Mouse (Mus musculus) midbrain, embryonic 12.5 days (tissue): ENCODE measurements around the gene Exoc6. TPM values are rescaled to one million over a fixed set of nuclear protein-coding genes. Genes with fewer than 3 reads are reported as not detected.

Source experiments
- ATAC-seq: fragments of 200-750 bp; cut with Nextera tagmentation; 2 replicates; pipeline ENCODE4 v1.8.0; 2017; ENCODE audit warnings: low read depth, moderate TSS enrichment, moderate library complexity; ENCODE audit not compliant: low FRiP score
- H3K27ac ChIP-seq: fragments of 300-500 bp; sonication (generic); replicated peaks from 2 replicates; pipeline ENCODE4 v1.5.1; 2016; ENCODE audit warnings: mild to moderate bottlenecking
- H3K27me3 ChIP-seq: fragments of 300-500 bp; sonication (generic); 2 replicates; pipeline ENCODE4 v1.6.1; 2016; ENCODE audit warnings: mild to moderate bottlenecking
- H3K36me3 ChIP-seq: fragments of 300-500 bp; sonication (generic); 2 replicates; pipeline ENCODE4 v1.6.1; 2016
- H3K4me1 ChIP-seq: fragments of 300-500 bp; sonication (generic); 2 replicates; pipeline ENCODE4 v1.6.1; 2016
- H3K4me2 ChIP-seq: fragments of 300-500 bp; sonication (generic); replicated peaks from 2 replicates; pipeline ENCODE4 v1.6.1; 2016; ENCODE audit warnings: mild to moderate bottlenecking, moderate library complexity
- H3K4me3 ChIP-seq: fragments of 300-500 bp; sonication (generic); 2 replicates; pipeline ENCODE4 v1.5.1; 2016; ENCODE audit warnings: mild to moderate bottlenecking
- H3K9ac ChIP-seq: fragments of 300-500 bp; sonication (generic); replicated peaks from 2 replicates; pipeline ENCODE4 v1.6.1; 2016; ENCODE audit warnings: mild to moderate bottlenecking, moderate library complexity
- H3K9me3 ChIP-seq: fragments of 300-500 bp; sonication (generic); 2 replicates; pipeline ENCODE4 v1.6.1; 2016; ENCODE audit warnings: mild to moderate bottlenecking
- WGBS: fragments of 180-500 bp; shearing (Covaris S2); methylation state at CpG from one replicate; pipeline ENCODE4 v1.1.7; 2016; 5-methylcytosine and 5-hydroxymethylcytosine counted together
- polyA plus RNA-seq: library from polyadenylated mRNA; unstranded; fragments of >200 nt; fragmentation: Nextera tagmentation; extraction: Ambion mirVana; gene quantifications from 2 replicates; pipeline ENCODE4 v1.2.1, GENCODE M21; 2016

Gene Exoc6
- polyA plus RNA-seq, 1 experiment from 2014 or later, result 8.7 TPM

GRCm38 (mm10) chr19:37601968-37602848 is 52.0 kb downstream of the Exoc6 start:
- no peaks in the 10 kb centered on the region for H3K27me3 ChIP-seq
- H3K4me2 ChIP-seq, result peak overlapping the region; percentile 36
- H3K36me3 ChIP-seq, result no peaks in the 10 kb centered on the region
- H3K4me3 ChIP-seq, result no peak overlapping the region
- peaks cover 3% of the 10 kb centered on the region; the same call in 1 of the 2 replicates for H3K4me1 ChIP-seq
- 40% methylated on average over 22 of the region's 22 CpGs for WGBS
- no peak overlapping the region for H3K27ac ChIP-seq
- H3K9ac ChIP-seq, result no peak overlapping the region
- no peaks in the 10 kb centered on the region for H3K9me3 ChIP-seq
- ATAC-seq, result no peak; the same call in 1 of the 2 replicates

- no peaks in the 10 kb centered on the region for H3K36me3 ChIP-seq
- no peak overlapping the region for H3K4me2 ChIP-seq
- no peak overlapping the region for H3K4me3 ChIP-seq
- ATAC-seq, result no peak
- H3K4me1 ChIP-seq, result no peaks in the 10 kb centered on the region
- WGBS, result 64% methylated on average over 7 of the region's 7 CpGs
- no peaks in the 10 kb centered on the region for H3K9me3 ChIP-seq
- H3K27me3 ChIP-seq, result no peaks in the 10 kb centered on the region
- H3K27ac ChIP-seq, result no peak overlapping the region
- no peak overlapping the region for H3K9ac ChIP-seq
These were observed 59.8 kb downstream of the Exoc6 start for GRCm38 (mm10) chr19:37609991-37610390.

- no peak for ATAC-seq
- no peak overlapping the region for H3K27ac ChIP-seq
- no peak overlapping the region for H3K4me2 ChIP-seq
- H3K36me3 ChIP-seq, result no peaks in the 10 kb centered on the region
- H3K4me1 ChIP-seq, result no peaks in the 10 kb centered on the region
- no peaks in the 10 kb centered on the region for H3K27me3 ChIP-seq
- H3K9ac ChIP-seq, result no peak overlapping the region
- H3K4me3 ChIP-seq, result no peak overlapping the region
- H3K9me3 ChIP-seq, result no peaks in the 10 kb centered on the region
- 88% methylated on average over 7 of the region's 7 CpGs for WGBS
These were observed 62.7 kb downstream of the Exoc6 start for GRCm38 (mm10) chr19:37612893-37613292.

- no peak for ATAC-seq
- Histone ChIP-seq H3K9me3 (no peaks in the 10 kb centered on the region), H3K27me3 (no peaks in the 10 kb centered on the region), H3K4me3 (no peak overlapping the region), H3K9ac (no peak overlapping the region), H3K36me3 (no peaks in the 10 kb centered on the region), H3K4me1 (no peaks in the 10 kb centered on the region), H3K27ac (no peak overlapping the region), H3K4me2 (no peak overlapping the region)
- WGBS, result 65% methylated on average over 4 of the region's 4 CpGs
These were observed 64.9 kb downstream of the Exoc6 start for GRCm38 (mm10) chr19:37615039-37615630.

- peaks cover 7% of the 10 kb centered on the region; the same call in 1 of the 2 replicates for H3K27me3 ChIP-seq
- ATAC-seq, result no peak
- no peaks in the 10 kb centered on the region for H3K36me3 ChIP-seq
- H3K4me3 ChIP-seq, result no peak overlapping the region
- H3K9ac ChIP-seq, result no peak overlapping the region
- no peak overlapping the region for H3K27ac ChIP-seq
- H3K4me2 ChIP-seq, result no peak overlapping the region
- peaks cover 5% of the 10 kb centered on the region; the same call in 1 of the 2 replicates for H3K4me1 ChIP-seq
- H3K9me3 ChIP-seq, result no peaks in the 10 kb centered on the region
- 41% methylated on average over 2 of the region's 2 CpGs for WGBS
These were observed 97.8 kb downstream of the Exoc6 start for GRCm38 (mm10) chr19:37647994-37648393.

- Histone ChIP-seq H3K27me3 (peaks cover 20% of the 10 kb centered on the region), H3K9ac (no peak overlapping the region), H3K27ac (no peak overlapping the region), H3K4me3 (no peak overlapping the region), H3K4me2 (no peak overlapping the region), H3K4me1 (peaks cover 11% of the 10 kb centered on the region; the same call in 1 of the 2 replicates), H3K9me3 (no peaks in the 10 kb centered on the region), H3K36me3 (no peaks in the 10 kb centered on the region)
- WGBS, result 73% methylated on average over 2 of the region's 2 CpGs
- no peak for ATAC-seq
These were observed 100.3 kb downstream of the Exoc6 start for GRCm38 (mm10) chr19:37650526-37650925.

GRCm38 (mm10) chr19:37654012-37654411 is 103.8 kb downstream of the Exoc6 start:
- H3K4me1 ChIP-seq, result peaks cover 18% of the 10 kb centered on the region
- H3K9me3 ChIP-seq, result no peaks in the 10 kb centered on the region
- 7% methylated on average over 5 of the region's 5 CpGs for WGBS
- H3K27ac ChIP-seq, result no peak overlapping the region
- no peak overlapping the region for H3K4me3 ChIP-seq
- H3K9ac ChIP-seq, result no peak overlapping the region
- no peak overlapping the region for H3K4me2 ChIP-seq
- peaks cover 32% of the 10 kb centered on the region for H3K27me3 ChIP-seq
- ATAC-seq, result no peak
- no peaks in the 10 kb centered on the region for H3K36me3 ChIP-seq

GRCm38 (mm10) chr19:37656441-37656840 is 106.2 kb downstream of the Exoc6 start:
- no peak overlapping the region for H3K9ac ChIP-seq
- no peak overlapping the region for H3K4me3 ChIP-seq
- H3K4me1 ChIP-seq, result peaks cover 18% of the 10 kb centered on the region
- peaks cover 29% of the 10 kb centered on the region for H3K27me3 ChIP-seq
- WGBS, result 2% methylated on average over 9 of the region's 9 CpGs
- no peaks in the 10 kb centered on the region for H3K9me3 ChIP-seq
- ATAC-seq, result no peak
- H3K27ac ChIP-seq, result no peak overlapping the region
- peak overlapping the region; percentile 28 for H3K4me2 ChIP-seq
- H3K36me3 ChIP-seq, result no peaks in the 10 kb centered on the region

- H3K27me3 ChIP-seq, result peaks cover 8% of the 10 kb centered on the region
- H3K4me2 ChIP-seq, result no peak overlapping the region
- ATAC-seq, result no peak
- no peaks in the 10 kb centered on the region for H3K4me1 ChIP-seq
- H3K36me3 ChIP-seq, result no peaks in the 10 kb centered on the region
- H3K4me3 ChIP-seq, result no peak overlapping the region
- H3K27ac ChIP-seq, result no peak overlapping the region
- H3K9me3 ChIP-seq, result no peaks in the 10 kb centered on the region
- 79% methylated on average over 6 of the region's 6 CpGs for WGBS
- no peak overlapping the region for H3K9ac ChIP-seq
These were observed 115.0 kb downstream of the Exoc6 start for GRCm38 (mm10) chr19:37665256-37665655.

- Histone ChIP-seq H3K4me1 (peaks cover 6% of the 10 kb centered on the region; the same call in 1 of the 2 replicates), H3K4me2 (no peak overlapping the region), H3K36me3 (no peaks in the 10 kb centered on the region), H3K4me3 (no peak overlapping the region), H3K9me3 (no peaks in the 10 kb centered on the region), H3K9ac (no peak overlapping the region), H3K27me3 (peaks cover 10% of the 10 kb centered on the region), H3K27ac (no peak overlapping the region)
- no peak for ATAC-seq
- WGBS, result 84% methylated on average over 13 of the region's 13 CpGs
These were observed 117.8 kb downstream of the Exoc6 start for GRCm38 (mm10) chr19:37667855-37668594.

- Histone ChIP-seq H3K36me3 (no peaks in the 10 kb centered on the region), H3K9me3 (no peaks in the 10 kb centered on the region), H3K4me2 (no peak overlapping the region), H3K4me3 (no peak overlapping the region), H3K27ac (no peak overlapping the region), H3K4me1 (peaks cover 6% of the 10 kb centered on the region; the same call in 1 of the 2 replicates), H3K27me3 (peaks cover 10% of the 10 kb centered on the region), H3K9ac (no peak overlapping the region)
- no peak for ATAC-seq
- WGBS, result 94% methylated on average over 5 of the region's 5 CpGs
These were observed 118.4 kb downstream of the Exoc6 start for GRCm38 (mm10) chr19:37668657-37669056.

GRCm38 (mm10) chr19:37669486-37669885 is 119.3 kb downstream of the Exoc6 start:
- Histone ChIP-seq H3K4me1 (peaks cover 6% of the 10 kb centered on the region; the same call in 1 of the 2 replicates), H3K9ac (no peak overlapping the region), H3K27ac (no peak overlapping the region), H3K27me3 (peaks cover 10% of the 10 kb centered on the region), H3K4me2 (no peak overlapping the region), H3K36me3 (no peaks in the 10 kb centered on the region), H3K9me3 (no peaks in the 10 kb centered on the region), H3K4me3 (no peak overlapping the region)
- WGBS, result 64% methylated on average over 5 of the region's 5 CpGs
- ATAC-seq, result no peak
